Mouse (Mus musculus) liver, postnatal 0 days (tissue): Measurements from ENCODE around the gene Hist1h1a.

Experiments used
- CTCF ChIP-seq: sonication (generic); IDR thresholded peaks from 2 replicates; pipeline ENCODE4 v1.5.1; 2016; ENCODE audit warnings: antibody characterized with exemption, low read depth
- EP300 ChIP-seq: IDR thresholded peaks from 2 replicates; pipeline ENCODE4 v1.6.1; 2016; ENCODE audit warnings: antibody characterized with exemption, low read depth, mild to moderate bottlenecking

DNA sequence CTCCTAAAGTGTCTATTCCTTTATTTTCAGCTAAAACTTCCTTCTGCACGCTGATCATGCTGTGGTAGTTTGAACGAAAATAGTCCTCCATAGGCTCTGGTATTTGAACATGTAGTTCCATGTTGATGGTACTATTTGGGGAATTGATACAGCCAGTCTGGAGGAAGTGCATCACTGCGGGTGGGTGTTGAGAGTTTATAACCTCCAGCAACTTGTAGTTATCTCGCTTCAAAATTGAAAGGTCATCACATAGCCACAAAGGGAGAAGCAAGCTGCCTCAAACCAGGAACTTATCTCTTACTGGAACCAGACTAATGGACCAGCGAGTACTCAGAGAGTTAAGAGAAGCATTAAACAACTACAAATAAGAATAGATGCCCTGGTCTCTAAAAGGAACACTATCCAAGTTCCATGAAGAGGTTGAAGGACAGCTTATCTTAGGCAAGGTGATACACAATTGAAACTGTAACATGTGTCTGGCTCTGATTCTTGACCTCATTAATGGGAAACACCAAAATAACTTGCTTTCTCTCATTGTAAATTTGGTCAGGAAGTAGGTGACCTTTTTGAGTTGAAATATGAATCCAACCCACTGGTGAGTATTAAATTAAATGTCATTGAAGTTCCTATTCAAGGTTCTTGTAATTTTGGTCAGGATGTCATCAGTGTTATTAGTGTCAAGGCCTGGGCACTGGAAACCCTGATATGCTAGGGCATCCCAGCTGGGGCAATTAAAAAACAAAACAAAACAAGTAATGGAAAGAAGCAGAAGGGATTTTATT, 47.0 kb upstream of the Hist1h1a start:
- TF ChIP-seq CTCF: no peak
- no peak for TF ChIP-seq EP300
